Mouse (Mus musculus) hindbrain, embryonic 12.5 days (tissue): Measurements from ENCODE around the gene Clec16a. TPM values are rescaled to one million over a fixed set of nuclear protein-coding genes. Genes with fewer than 3 reads are reported as not detected.

ENCODE experiments used
- ATAC-seq: fragments of 200-750 bp; cut with Nextera tagmentation; 2 replicates; pipeline ENCODE4 v1.8.0; 2017; ENCODE audit warnings: moderate TSS enrichment; ENCODE audit not compliant: low FRiP score
- H3K27ac ChIP-seq: fragments of 300-500 bp; sonication (generic); 2 replicates; pipeline ENCODE4 v1.5.1; 2016; ENCODE audit warnings: mild to moderate bottlenecking
- H3K27me3 ChIP-seq: fragments of 300-500 bp; sonication (generic); 2 replicates; pipeline ENCODE4 v1.6.1; 2016; ENCODE audit warnings: mild to moderate bottlenecking
- H3K36me3 ChIP-seq: fragments of 300-500 bp; sonication (generic); 2 replicates; pipeline ENCODE4 v1.6.1; 2016; ENCODE audit warnings: mild to moderate bottlenecking
- H3K4me1 ChIP-seq: fragments of 300-500 bp; sonication (generic); 2 replicates; pipeline ENCODE4 v1.6.1; 2016
- H3K4me2 ChIP-seq: fragments of 300-500 bp; sonication (generic); replicated peaks from 2 replicates; pipeline ENCODE4 v1.6.1; 2016; ENCODE audit warnings: mild to moderate bottlenecking
- H3K4me3 ChIP-seq: fragments of 300-500 bp; sonication (generic); 2 replicates; pipeline ENCODE4 v1.5.1; 2016; ENCODE audit warnings: mild to moderate bottlenecking
- H3K9ac ChIP-seq: fragments of 300-500 bp; sonication (generic); 2 replicates; pipeline ENCODE4 v1.6.1; 2016; ENCODE audit warnings: mild to moderate bottlenecking, moderate library complexity
- H3K9me3 ChIP-seq: fragments of 300-500 bp; sonication (generic); replicated peaks from 2 replicates; pipeline ENCODE4 v1.6.1; 2016; ENCODE audit warnings: mild to moderate bottlenecking
- WGBS: fragments of 180-500 bp; shearing (Covaris S2); methylation state at CpG from one replicate; pipeline ENCODE4 v1.1.7; 2016; 5-methylcytosine and 5-hydroxymethylcytosine counted together
- polyA plus RNA-seq: library from polyadenylated mRNA; unstranded; fragments of >200 nt; fragmentation: Nextera tagmentation; extraction: Ambion mirVana; gene quantifications from 2 replicates; pipeline ENCODE4 v1.2.1, GENCODE M21; 2016

Gene Clec16a
- polyA plus RNA-seq, 1 experiment from 2014 or later, result 51.4 TPM

GRCm38 (mm10) chr16:10540763-10541597 is 4.2 kb upstream of the Clec16a start:
- no peaks in the 10 kb centered on the region for H3K9me3 ChIP-seq
- ATAC-seq, result no peak
- 77% methylated on average over 16 of the region's 16 CpGs for whole genome bisulfite sequencing
- H3K27me3 ChIP-seq, result no peaks in the 10 kb centered on the region
- peak overlapping the region; percentile 96 for H3K4me3 ChIP-seq
- peak overlapping the region; percentile 96 for H3K9ac ChIP-seq
- no peaks in the 10 kb centered on the region for H3K36me3 ChIP-seq
- no peak overlapping the region for H3K27ac ChIP-seq
- peaks cover 43% of the 10 kb centered on the region for H3K4me1 ChIP-seq
- peak overlapping the region; percentile 89 for H3K4me2 ChIP-seq

GRCm38 (mm10) chr16:10541598-10541930 is 3.6 kb upstream of the Clec16a start:
- Histone ChIP-seq H3K4me1 (peaks cover 49% of the 10 kb centered on the region), H3K9me3 (no peaks in the 10 kb centered on the region), H3K36me3 (no peaks in the 10 kb centered on the region), H3K4me2 (peak overlapping the region; percentile 89), H3K27me3 (no peaks in the 10 kb centered on the region), H3K27ac (no peak overlapping the region), H3K4me3 (peak overlapping the region; percentile 96), H3K9ac (peak overlapping the region; percentile 96)
- no peak for ATAC-seq
- WGBS, result 34% methylated on average over 7 of the region's 7 CpGs

- no peaks in the 10 kb centered on the region for H3K9me3 ChIP-seq
- peak overlapping the region; percentile 85 for H3K27ac ChIP-seq
- WGBS, result 4% methylated on average over 22 of the region's 22 CpGs
- peak overlapping the region; percentile 96 for H3K9ac ChIP-seq
- no peaks in the 10 kb centered on the region for H3K36me3 ChIP-seq
- H3K4me2 ChIP-seq, result peak overlapping the region; percentile 89
- H3K4me1 ChIP-seq, result peaks cover 53% of the 10 kb centered on the region
- H3K27me3 ChIP-seq, result no peaks in the 10 kb centered on the region
- peak; percentile 17; the same call in 1 of the 2 replicates for ATAC-seq
- H3K4me3 ChIP-seq, result peak overlapping the region; percentile 96
These were observed 2.9 kb upstream of the Clec16a start for GRCm38 (mm10) chr16:10542266-10542665.

GRCm38 (mm10) chr16:10542698-10543365 is 2.3 kb upstream of the Clec16a start, which contains the start of gene Dexi:
TSS of gene Dexi (minus strand) at chr16:10543054.
- Histone ChIP-seq H3K9ac (peak within 1 kb of the TSS; percentile 96), H3K4me2 (peak within 1 kb of the TSS; percentile 89), H3K36me3 (no peaks in the 10 kb centered on the region), H3K27me3 (no peaks in the 10 kb centered on the region), H3K9me3 (no peaks in the 10 kb centered on the region), H3K27ac (peak within 1 kb of the TSS; percentile 85), H3K4me3 (peak within 1 kb of the TSS; percentile 96), H3K4me1 (peaks cover 53% of the 10 kb centered on the region)
- peak; percentile 95 for ATAC-seq
- WGBS, result under 1% methylated on average over 45 of the region's 61 CpGs

GRCm38 (mm10) chr16:10546865-10547264 is 1.7 kb downstream of the Clec16a start:
- no peak overlapping the region for H3K27ac ChIP-seq
- ATAC-seq, result no peak
- peaks cover 17% of the 10 kb centered on the region for H3K4me1 ChIP-seq
- H3K9ac ChIP-seq, result no peak overlapping the region
- 73% methylated on average over 3 of the region's 3 CpGs for WGBS
- H3K4me2 ChIP-seq, result peak overlapping the region; percentile 74; the same call in 1 of the 2 replicates
- no peaks in the 10 kb centered on the region for H3K9me3 ChIP-seq
- no peak overlapping the region for H3K4me3 ChIP-seq
- no peaks in the 10 kb centered on the region for H3K36me3 ChIP-seq
- no peaks in the 10 kb centered on the region for H3K27me3 ChIP-seq

- no peak for ATAC-seq
- Histone ChIP-seq H3K9ac (no peak overlapping the region), H3K4me1 (peaks cover 14% of the 10 kb centered on the region), H3K4me2 (no peak overlapping the region), H3K36me3 (no peaks in the 10 kb centered on the region), H3K9me3 (no peaks in the 10 kb centered on the region), H3K27ac (no peak overlapping the region), H3K27me3 (no peaks in the 10 kb centered on the region), H3K4me3 (no peak overlapping the region)
- WGBS, result 55% methylated on average over 3 of the region's 3 CpGs
These were observed 3.8 kb downstream of the Clec16a start for GRCm38 (mm10) chr16:10548938-10549337.

- Histone ChIP-seq H3K4me1 (peaks cover 14% of the 10 kb centered on the region), H3K27ac (no peak overlapping the region), H3K27me3 (no peaks in the 10 kb centered on the region), H3K36me3 (no peaks in the 10 kb centered on the region), H3K9ac (no peak overlapping the region), H3K4me2 (no peak overlapping the region), H3K4me3 (no peak overlapping the region), H3K9me3 (no peaks in the 10 kb centered on the region)
- 90% methylated on average over 2 of the region's 2 CpGs for WGBS
- ATAC-seq, result no peak
These were observed 4.5 kb downstream of the Clec16a start for GRCm38 (mm10) chr16:10549600-10549999.

GRCm38 (mm10) chr16:10551592-10551991 is 6.5 kb downstream of the Clec16a start:
- ATAC-seq, result no peak
- 84% methylated on average over 4 of the region's 4 CpGs for WGBS
- no peak overlapping the region for H3K4me2 ChIP-seq

GRCm38 (mm10) chr16:10553858-10554257 is 8.7 kb downstream of the Clec16a start:
- Histone ChIP-seq H3K4me2 (no peak overlapping the region), H3K9me3 (no peaks in the 10 kb centered on the region), H3K9ac (no peak overlapping the region), H3K4me3 (no peak overlapping the region), H3K4me1 (no peaks in the 10 kb centered on the region), H3K27ac (no peak overlapping the region), H3K36me3 (no peaks in the 10 kb centered on the region), H3K27me3 (no peaks in the 10 kb centered on the region)
- 89% methylated on average over 2 of the region's 2 CpGs for WGBS
- no peak for ATAC-seq

More at GRCm38 (mm10) chr16:10551592-10551991, 6.5 kb downstream of the Clec16a start:
- Histone ChIP-seq H3K27me3 (no peaks in the 10 kb centered on the region), H3K9me3 (no peaks in the 10 kb centered on the region), H3K9ac (no peak overlapping the region), H3K4me1 (peaks cover 4% of the 10 kb centered on the region), H3K27ac (no peak overlapping the region), H3K36me3 (no peaks in the 10 kb centered on the region), H3K4me3 (no peak overlapping the region)

- no peak for ATAC-seq
- H3K4me2 ChIP-seq, result no peak overlapping the region
- 92% methylated on average over 8 of the region's 8 CpGs for WGBS
These were observed 14.9 kb downstream of the Clec16a start for GRCm38 (mm10) chr16:10559991-10560390.

GRCm38 (mm10) chr16:10565278-10565885 is 20.2 kb downstream of the Clec16a start:
- Histone ChIP-seq H3K9ac (no peak overlapping the region), H3K36me3 (peaks cover 50% of the 10 kb centered on the region), H3K4me2 (no peak overlapping the region), H3K4me1 (no peaks in the 10 kb centered on the region), H3K4me3 (no peak overlapping the region), H3K27me3 (no peaks in the 10 kb centered on the region), H3K27ac (no peak overlapping the region), H3K9me3 (no peaks in the 10 kb centered on the region)
- peak; percentile 58 for ATAC-seq
- 39% methylated on average over 4 of the region's 4 CpGs for WGBS

More at GRCm38 (mm10) chr16:10559991-10560390, 14.9 kb downstream of the Clec16a start:
- Histone ChIP-seq H3K4me1 (no peaks in the 10 kb centered on the region), H3K36me3 (peaks cover 30% of the 10 kb centered on the region), H3K27ac (no peak overlapping the region), H3K9me3 (no peaks in the 10 kb centered on the region), H3K9ac (no peak overlapping the region), H3K27me3 (no peaks in the 10 kb centered on the region), H3K4me3 (no peak overlapping the region)

- peaks cover 51% of the 10 kb centered on the region for H3K36me3 ChIP-seq
- no peak overlapping the region for H3K27ac ChIP-seq
- no peak overlapping the region for H3K9ac ChIP-seq
- ATAC-seq, result no peak
- WGBS, result 96% methylated on average over 4 of the region's 4 CpGs
- no peaks in the 10 kb centered on the region for H3K27me3 ChIP-seq
- H3K4me2 ChIP-seq, result no peak overlapping the region
- H3K4me3 ChIP-seq, result no peak overlapping the region
- H3K9me3 ChIP-seq, result no peaks in the 10 kb centered on the region
- no peaks in the 10 kb centered on the region for H3K4me1 ChIP-seq
These were observed 22.0 kb downstream of the Clec16a start for GRCm38 (mm10) chr16:10567153-10567552.
